Mouse (Mus musculus): ENCODE data around the gene Tfap2b.

DNA sequence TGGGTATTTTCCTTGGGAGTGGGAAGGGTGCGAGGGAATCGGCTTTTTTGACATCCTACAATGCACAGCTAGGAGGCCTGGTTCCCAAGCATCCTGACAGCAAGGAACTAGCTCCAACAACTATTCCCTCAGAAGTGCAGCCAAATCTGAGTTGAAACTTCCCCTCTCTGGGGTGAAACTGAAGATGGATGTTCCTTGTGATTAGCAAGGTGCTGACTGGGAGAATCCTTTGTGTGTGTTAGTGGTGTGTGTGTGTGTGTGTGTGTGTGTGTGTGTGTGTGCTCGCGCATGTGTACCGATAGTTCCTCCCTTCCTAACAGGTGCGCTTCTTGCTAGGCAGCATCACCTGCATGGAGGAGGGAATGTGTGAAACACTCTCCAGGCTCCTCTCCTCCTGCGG lies 9.5 kb downstream of the Tfap2b start:
- TF ChIP-seq CTCF (IDR thresholded peaks at IDR 0.05; ENCODE audit: borderline replicate concordance, insufficient read depth, low read depth, low read length) (no peak), POLR2A (IDR thresholded peaks at IDR 0.05; ENCODE audit: borderline replicate concordance, insufficient read depth, low read length) (no peak)
